Mouse (Mus musculus) monocyte, adult 5-6 weeks (primary cell): ENCODE results near the gene 1700093K21Rik. TPM values are rescaled to one million over a fixed set of nuclear protein-coding genes. Genes with fewer than 3 reads are reported as not detected.

Source experiments
- total RNA-seq: library from RNA; stranded (forward); fragments of 200-1000, 200-491, 200-594 nt; gene quantifications from 3 replicates; pipeline ENCODE4 v1.2.3, GENCODE M21; 2017

The 1700093K21Rik gene
- total RNA-seq, 1 experiment from 2014 or later: not detected

Other genes with a start within 250 kb of the 1700093K21Rik start
- 42.1 to 86.7 TPM (median 46.2 TPM) in 3 replicates for gene Usp34, start 214.3 kb downstream of the 1700093K21Rik start, total RNA-seq
- gene Ahsa2, start 23.1 kb downstream of the 1700093K21Rik start, total RNA-seq: 42.0 to 77.0 TPM (median 63.2 TPM) in 3 replicates
- 16.1 to 36.8 TPM (median 19.1 TPM) in 3 replicates for gene 0610010F05Rik, start 112.5 kb upstream of the 1700093K21Rik start, total RNA-seq
- 13.1 to 31.1 TPM (median 20.7 TPM) in 3 replicates for gene Pus10, start 144.5 kb upstream of the 1700093K21Rik start, total RNA-seq
- gene Pex13, start 144.8 kb upstream of the 1700093K21Rik start, total RNA-seq: 20.2 to 47.0 TPM (median 26.3 TPM) in 3 replicates
- 66.8 to 77.1 TPM (median 69.6 TPM) in 3 replicates for gene Rel, start 249.8 kb upstream of the 1700093K21Rik start, total RNA-seq